Mouse (Mus musculus) thymus, adult 2 months (tissue): ENCODE measurements around the gene Pitpna.

Experiments used
- CTCF ChIP-seq: fragments of 200-500 bp; IDR thresholded peaks from 2 replicates; pipeline ENCODE4 v1.5.1; 2012; ENCODE audit warnings: mild to moderate bottlenecking, control low read depth, low read length, moderate library complexity, borderline replicate concordance; ENCODE audit not compliant: control insufficient read depth, poor library complexity, insufficient read depth; ENCODE audit errors: extremely low read depth
- POLR2A ChIP-seq: fragments of 200-500 bp; IDR thresholded peaks from 2 replicates; pipeline ENCODE4 v1.6.1; 2012; ENCODE audit warnings: mild to moderate bottlenecking, low read length, control low read depth, moderate library complexity; ENCODE audit not compliant: control insufficient read depth, poor library complexity, insufficient read depth; ENCODE audit errors: extremely low read depth

- TF ChIP-seq CTCF: no peak
- no peak for TF ChIP-seq POLR2A
Measured at GRCm38 (mm10) chr11:75657841-75658240, 69.9 kb downstream of the Pitpna start.
